Mouse (Mus musculus) liver, postnatal 0 days (tissue): ENCODE measurements around the gene Kcnk7.

Experiments
- CTCF ChIP-seq: sonication (generic); IDR thresholded peaks from 2 replicates; pipeline ENCODE4 v1.5.1; 2016; ENCODE audit warnings: antibody characterized with exemption, low read depth
- EP300 ChIP-seq: IDR thresholded peaks from 2 replicates; pipeline ENCODE4 v1.6.1; 2016; ENCODE audit warnings: antibody characterized with exemption, low read depth, mild to moderate bottlenecking

- TF ChIP-seq EP300 (no peak), CTCF (no peak)
Measured at GRCm38 (mm10) chr19:5684236-5684635, 19.9 kb upstream of the Kcnk7 start.
